Mouse (Mus musculus): ENCODE measurements at regions not wholly inside any gene's neighbourhood (a gene's known extent, or its start where the extent isn't known, plus 50 kb on each side); places are given as distances from the start of the nearest gene placed in this dataset.

- H3K4me1 ChIP-seq (ENCODE audit: insufficient read depth): no peaks in the 10 kb centered on the region
- H3K36me3 ChIP-seq (replicated peaks; ENCODE audit: insufficient read depth, low read length): no peaks in the 10 kb centered on the region
- DNase-seq (no peak), ATAC-seq (no peak)
- H3K4me2 ChIP-seq (ENCODE audit: low read depth, low read length): no peak overlapping the region
- TF ChIP-seq CTCF (IDR thresholded peaks at IDR 0.05; ENCODE audit: low read depth): no peak
- TF ChIP-seq EP300 (IDR thresholded peaks at IDR 0.05; ENCODE audit: low read depth): no peak
- no peaks in the 10 kb centered on the region for H3K27me3 ChIP-seq (ENCODE audit: insufficient read depth, low read length)
- no peak overlapping the region for H3K27ac ChIP-seq (ENCODE audit: low read depth)
- H3K4me3 ChIP-seq (ENCODE audit: low read depth, low read length): no peak overlapping the region
- 76% methylated on average over 5 of the region's 5 CpGs for WGBS (ENCODE audit: insufficient replicate concordance)
- no peaks in the 10 kb centered on the region for H3K9me3 ChIP-seq (ENCODE audit: low read length)
- H3K9ac ChIP-seq (replicated peaks): no peak overlapping the region
These were observed 65.5 kb upstream of the Ift57 start for GRCm38 (mm10) chr16:49633502-49633901.

GRCm38 (mm10) chr16:49635506-49635905 lies 63.5 kb upstream of the Ift57 start:
- Histone ChIP-seq H3K9me3 (ENCODE audit: low read length) (no peaks in the 10 kb centered on the region), H3K4me3 (ENCODE audit: low read depth, low read length) (no peak overlapping the region), H3K9ac (replicated peaks) (no peak overlapping the region), H3K4me1 (ENCODE audit: insufficient read depth) (no peaks in the 10 kb centered on the region), H3K27me3 (ENCODE audit: insufficient read depth, low read length) (no peaks in the 10 kb centered on the region), H3K36me3 (replicated peaks; ENCODE audit: insufficient read depth, low read length) (no peaks in the 10 kb centered on the region), H3K4me2 (ENCODE audit: low read depth, low read length) (no peak overlapping the region), H3K27ac (ENCODE audit: low read depth) (no peak overlapping the region)
- WGBS (ENCODE audit: insufficient replicate concordance): 89% methylated on average over 8 of the region's 8 CpGs
- ATAC-seq (no peak), DNase-seq (no peak)
- no peak for TF ChIP-seq CTCF (IDR thresholded peaks at IDR 0.05; ENCODE audit: low read depth)
- TF ChIP-seq EP300 (IDR thresholded peaks at IDR 0.05; ENCODE audit: low read depth): no peak

DNA sequence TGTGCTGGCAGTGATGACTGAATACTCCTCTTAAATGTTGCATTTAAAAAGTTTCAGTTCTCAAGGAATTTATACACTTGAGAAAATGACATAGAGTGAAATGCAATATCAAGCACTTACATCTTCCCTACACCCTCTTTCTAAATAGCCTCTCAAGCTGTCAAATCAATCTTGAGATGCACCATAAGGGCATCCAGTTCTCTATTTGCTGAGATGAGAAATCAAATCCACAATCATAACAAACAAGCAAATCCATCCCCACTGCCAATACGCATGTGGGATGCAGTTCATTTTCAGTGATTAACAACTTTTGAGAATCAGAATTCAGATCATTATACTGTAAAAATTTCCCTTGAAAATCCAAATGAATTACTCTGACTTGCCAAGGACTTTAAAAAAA lies 62.6 kb upstream of the Ift57 start:
- 82% methylated on average over 1 of the region's 1 CpGs for WGBS (ENCODE audit: insufficient replicate concordance)

DNA sequence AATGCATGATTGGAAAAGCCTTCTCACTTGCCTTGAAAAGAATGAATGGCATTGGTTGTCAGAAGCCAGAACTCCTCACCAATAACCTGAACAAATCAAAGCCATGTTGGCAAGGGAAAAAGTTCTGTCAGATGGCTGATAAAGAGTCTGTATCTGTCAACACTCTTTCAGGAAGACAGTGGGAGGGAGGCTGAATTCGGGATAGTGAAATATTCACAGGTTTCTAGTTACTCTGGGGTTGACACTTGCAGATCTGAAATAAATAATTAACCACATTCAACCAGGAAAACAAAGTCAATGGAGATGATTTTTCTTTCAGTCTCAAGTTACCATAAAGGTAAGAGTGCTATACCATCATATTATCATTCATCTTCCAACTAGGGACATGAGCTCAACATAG lies 56.3 kb upstream of the Ift57 start:
- DNase-seq (no peak), ATAC-seq (no peak)
- no peak overlapping the region for H3K4me3 ChIP-seq (ENCODE audit: low read depth, low read length)
- H3K9ac ChIP-seq (replicated peaks): no peak overlapping the region
- H3K4me1 ChIP-seq (ENCODE audit: insufficient read depth): no peaks in the 10 kb centered on the region
- no peak overlapping the region for H3K27ac ChIP-seq (ENCODE audit: low read depth)
- no peak overlapping the region for H3K4me2 ChIP-seq (ENCODE audit: low read depth, low read length)
- H3K36me3 ChIP-seq (replicated peaks; ENCODE audit: insufficient read depth, low read length): no peaks in the 10 kb centered on the region
- WGBS (ENCODE audit: insufficient replicate concordance): 64% methylated on average over 1 of the region's 1 CpGs
- no peak for TF ChIP-seq EP300 (IDR thresholded peaks at IDR 0.05; ENCODE audit: low read depth)
- no peak for TF ChIP-seq CTCF (IDR thresholded peaks at IDR 0.05; ENCODE audit: low read depth)
- no peaks in the 10 kb centered on the region for H3K27me3 ChIP-seq (ENCODE audit: insufficient read depth, low read length)
- H3K9me3 ChIP-seq (ENCODE audit: low read length): no peaks in the 10 kb centered on the region

More for the DNA sequence above, 62.6 kb upstream of the Ift57 start:
- TF ChIP-seq EP300 (IDR thresholded peaks at IDR 0.05; ENCODE audit: low read depth) (no peak), CTCF (IDR thresholded peaks at IDR 0.05; ENCODE audit: low read depth) (no peak)
- Histone ChIP-seq H3K4me1 (ENCODE audit: insufficient read depth) (no peaks in the 10 kb centered on the region), H3K27me3 (ENCODE audit: insufficient read depth, low read length) (no peaks in the 10 kb centered on the region), H3K9ac (replicated peaks) (no peak overlapping the region), H3K27ac (ENCODE audit: low read depth) (no peak overlapping the region), H3K4me3 (ENCODE audit: low read depth, low read length) (no peak overlapping the region), H3K9me3 (ENCODE audit: low read length) (no peaks in the 10 kb centered on the region), H3K36me3 (replicated peaks; ENCODE audit: insufficient read depth, low read length) (no peaks in the 10 kb centered on the region), H3K4me2 (ENCODE audit: low read depth, low read length) (no peak overlapping the region)
- no peak for ATAC-seq
- no peak for DNase-seq

- H3K4me2 ChIP-seq (ENCODE audit: low read depth, low read length): no peak overlapping the region
- no peak overlapping the region for H3K4me3 ChIP-seq (ENCODE audit: low read depth, low read length)
- TF ChIP-seq EP300 (IDR thresholded peaks at IDR 0.05; ENCODE audit: low read depth): no peak
- no peak for TF ChIP-seq CTCF (IDR thresholded peaks at IDR 0.05; ENCODE audit: low read depth)
- no peaks in the 10 kb centered on the region for H3K36me3 ChIP-seq (replicated peaks; ENCODE audit: insufficient read depth, low read length)
- no peaks in the 10 kb centered on the region for H3K4me1 ChIP-seq (ENCODE audit: insufficient read depth)
- no peak overlapping the region for H3K9ac ChIP-seq (replicated peaks)
- 78% methylated on average over 1 of the region's 1 CpGs for WGBS (ENCODE audit: insufficient replicate concordance)
- DNase-seq (no peak), ATAC-seq (no peak)
- no peak overlapping the region for H3K27ac ChIP-seq (ENCODE audit: low read depth)
- no peaks in the 10 kb centered on the region for H3K9me3 ChIP-seq (ENCODE audit: low read length)
- no peaks in the 10 kb centered on the region for H3K27me3 ChIP-seq (ENCODE audit: insufficient read depth, low read length)
These were observed 54.6 kb upstream of the Ift57 start for GRCm38 (mm10) chr16:49644416-49644815.

GRCm38 (mm10) chr16:49646479-49646878 lies 52.6 kb upstream of the Ift57 start:
- TF ChIP-seq CTCF (IDR thresholded peaks at IDR 0.05; ENCODE audit: low read depth): peak; percentile 27; the same call in 1 of the 2 replicates
- no peak for TF ChIP-seq EP300 (IDR thresholded peaks at IDR 0.05; ENCODE audit: low read depth)
- no peaks in the 10 kb centered on the region for H3K9me3 ChIP-seq (ENCODE audit: low read length)
- DNase-seq: no peak
- H3K36me3 ChIP-seq (replicated peaks; ENCODE audit: insufficient read depth, low read length): no peaks in the 10 kb centered on the region
- H3K27me3 ChIP-seq (ENCODE audit: insufficient read depth, low read length): no peaks in the 10 kb centered on the region
- H3K4me3 ChIP-seq (ENCODE audit: low read depth, low read length): no peak overlapping the region
- H3K4me2 ChIP-seq (ENCODE audit: low read depth, low read length): no peak overlapping the region
- ATAC-seq: no peak
- no peak overlapping the region for H3K9ac ChIP-seq (replicated peaks)
- H3K4me1 ChIP-seq (ENCODE audit: insufficient read depth): no peaks in the 10 kb centered on the region
- no peak overlapping the region for H3K27ac ChIP-seq (ENCODE audit: low read depth)

All from liver, postnatal 0 days (tissue).